Mouse (Mus musculus): ENCODE measurements at regions not wholly inside any gene's neighbourhood (a gene's known extent, or its start where the extent isn't known, plus 50 kb on each side); places are given as distances from the start of the nearest gene placed in this dataset.
"Not testable (repeated sequence)": the region's sequence is repeated elsewhere in the genome, so short reads cannot be mapped to it uniquely, and the experiment has no call there.

DNA sequence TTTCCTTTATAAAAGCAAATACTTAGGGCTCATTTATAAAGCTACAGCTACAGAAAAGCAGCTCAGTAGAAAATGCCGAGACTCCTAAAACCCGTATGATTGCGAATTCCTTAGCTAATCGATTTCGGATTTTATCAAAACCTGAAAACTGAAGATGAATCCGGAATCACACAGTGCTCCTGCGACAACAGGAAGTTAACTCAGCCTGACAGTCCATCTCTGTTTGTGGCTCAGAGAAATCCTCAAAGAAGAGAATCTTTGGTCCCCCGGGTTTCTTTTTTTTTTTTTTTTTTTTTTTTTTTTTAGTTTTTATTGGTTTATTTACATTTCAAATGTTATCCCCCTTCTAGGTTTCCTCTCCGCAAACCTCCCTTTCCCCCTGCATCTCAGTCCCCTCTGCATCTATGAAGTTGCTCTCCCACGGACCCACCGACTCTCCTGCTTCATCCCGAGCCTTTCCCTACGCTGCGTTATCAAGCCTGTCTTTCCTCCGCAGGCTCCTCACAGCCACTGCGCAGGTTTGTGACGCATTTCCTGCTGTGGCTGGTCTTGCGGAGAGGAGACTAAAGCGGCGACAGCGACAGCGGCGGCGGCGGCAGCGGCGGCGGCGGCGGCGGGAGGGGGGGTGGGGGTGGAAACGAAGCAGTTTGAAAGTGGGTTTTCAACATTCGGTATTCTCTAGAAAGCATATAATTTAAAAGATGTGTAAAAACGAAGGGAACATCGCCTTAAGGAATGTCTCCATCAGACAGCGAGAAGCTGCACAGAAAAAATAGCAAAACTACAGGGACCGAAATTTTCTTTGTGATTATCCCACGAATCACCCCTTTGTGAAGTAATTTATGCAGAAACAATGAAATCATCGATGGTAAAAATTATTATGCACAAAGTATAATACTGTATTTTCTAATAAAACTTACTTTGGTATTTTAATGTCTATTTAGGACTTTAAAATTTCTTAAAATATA lies 352.3 kb upstream of the Snrpn start:
- not testable (repeated sequence) for H3K4me1 ChIP-seq (ENCODE audit: control insufficient read depth, insufficient read depth, low read length); H3K9me3 ChIP-seq (ENCODE audit: control insufficient read depth, low read length); H3K9ac ChIP-seq (replicated peaks; ENCODE audit: low read length); H3K27me3 ChIP-seq (ENCODE audit: control insufficient read depth, insufficient read depth, low read length); H3K36me3 ChIP-seq (ENCODE audit: control insufficient read depth, insufficient read depth, low read length)
- Histone ChIP-seq H3K4me3 (replicated peaks; ENCODE audit: low read depth, low read length) (peak overlapping the region; percentile 27), H3K27ac (replicated peaks; ENCODE audit: low read depth, low read length) (peak overlapping the region; percentile 64; the same call in 1 of the 2 replicates), H3K4me2 (ENCODE audit: low read length) (peak overlapping the region; percentile 34)
- DNase-seq (peak; percentile 67), ATAC-seq (ENCODE audit: low FRiP score, low TSS enrichment) (peak; percentile 93)
- WGBS = 19% methylated on average over 39 of the region's 39 CpGs

DNA sequence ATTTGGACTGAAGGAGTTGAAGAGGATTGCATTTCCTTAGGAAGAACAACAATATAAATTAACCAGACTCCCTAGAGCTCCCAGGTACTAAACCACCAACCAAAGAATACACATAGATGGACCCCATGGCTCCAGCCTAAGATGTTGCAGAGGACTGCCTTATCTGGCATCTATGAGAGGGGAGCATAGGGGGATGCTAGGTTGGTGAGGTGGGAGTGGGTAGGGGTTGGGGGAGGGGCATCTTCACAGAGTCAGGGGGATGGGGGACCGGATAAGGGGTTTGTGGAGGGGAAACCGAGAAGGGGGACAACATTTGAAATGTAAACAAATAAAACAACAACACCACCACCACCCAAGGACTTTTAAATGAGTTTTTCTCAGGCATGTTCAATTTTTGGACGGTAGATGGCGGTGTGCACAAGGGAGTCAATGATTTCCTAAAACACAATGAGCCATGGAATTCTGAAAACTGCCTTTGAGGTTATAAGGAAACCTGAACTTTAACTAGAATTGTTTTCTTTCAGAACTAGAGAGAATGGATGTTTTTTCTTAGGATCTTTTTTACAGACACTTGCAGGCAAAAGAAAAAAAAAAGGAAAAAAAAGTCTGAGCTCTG lies 347.9 kb upstream of the Snrpn start:
- H3K27me3 ChIP-seq (ENCODE audit: control insufficient read depth, insufficient read depth, low read length); H3K4me3 ChIP-seq (replicated peaks; ENCODE audit: low read depth, low read length); H3K27ac ChIP-seq (replicated peaks; ENCODE audit: low read depth, low read length); H3K4me1 ChIP-seq (ENCODE audit: control insufficient read depth, insufficient read depth, low read length); H3K9me3 ChIP-seq (ENCODE audit: control insufficient read depth, low read length); H3K9ac ChIP-seq (replicated peaks; ENCODE audit: low read length); ATAC-seq (ENCODE audit: low FRiP score, low TSS enrichment); H3K36me3 ChIP-seq (ENCODE audit: control insufficient read depth, insufficient read depth, low read length); H3K4me2 ChIP-seq (ENCODE audit: low read length): not testable (repeated sequence)
- peak; percentile 60 for DNase-seq
- WGBS = 5% methylated on average over 4 of the region's 4 CpGs

DNA sequence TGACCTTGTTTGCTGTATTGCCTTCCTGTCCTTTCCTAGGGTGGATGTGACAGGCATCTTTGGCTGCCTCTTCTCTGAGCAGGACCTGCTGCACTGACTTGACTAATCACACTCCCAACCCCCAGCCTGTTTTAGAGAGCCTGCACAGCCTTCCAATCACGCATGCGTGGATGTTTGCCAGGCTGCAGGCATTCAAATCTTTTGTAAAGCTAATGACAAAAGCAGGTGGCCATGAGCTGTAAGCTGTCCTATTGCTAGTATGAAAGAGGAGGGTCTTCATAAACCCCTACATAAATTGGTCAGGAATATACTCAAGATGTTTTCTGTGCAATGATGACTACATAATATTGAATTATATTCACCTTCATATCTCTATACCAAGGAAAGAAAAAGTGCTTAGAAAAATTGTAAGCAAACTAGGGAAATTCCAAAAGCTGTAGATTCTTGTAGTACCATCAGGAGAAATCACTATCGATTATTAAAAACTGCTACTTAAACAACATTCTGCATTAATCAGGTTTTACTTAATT lies 310.1 kb upstream of the Snrpn start:
- peak overlapping the region; percentile 84 for H3K27ac ChIP-seq (replicated peaks; ENCODE audit: low read depth, low read length)
- not testable (repeated sequence) for H3K27me3 ChIP-seq (ENCODE audit: control insufficient read depth, insufficient read depth, low read length); H3K4me1 ChIP-seq (ENCODE audit: control insufficient read depth, insufficient read depth, low read length); H3K9ac ChIP-seq (replicated peaks; ENCODE audit: low read length); H3K36me3 ChIP-seq (ENCODE audit: control insufficient read depth, insufficient read depth, low read length); H3K9me3 ChIP-seq (ENCODE audit: control insufficient read depth, low read length)
- H3K4me3 ChIP-seq (replicated peaks; ENCODE audit: low read depth, low read length) = 0 out of 2 replicates have a peak overlapping the region, but pooled peaks have one; percentile 5
- WGBS = 48% methylated on average over 3 of the region's 3 CpGs
- peak; percentile 44 for DNase-seq
- peak overlapping the region; percentile 37; the same call in 1 of the 2 replicates for H3K4me2 ChIP-seq (ENCODE audit: low read length)
- ATAC-seq (ENCODE audit: low FRiP score, low TSS enrichment) = peak; percentile 24; the same call in 1 of the 2 replicates

DNA sequence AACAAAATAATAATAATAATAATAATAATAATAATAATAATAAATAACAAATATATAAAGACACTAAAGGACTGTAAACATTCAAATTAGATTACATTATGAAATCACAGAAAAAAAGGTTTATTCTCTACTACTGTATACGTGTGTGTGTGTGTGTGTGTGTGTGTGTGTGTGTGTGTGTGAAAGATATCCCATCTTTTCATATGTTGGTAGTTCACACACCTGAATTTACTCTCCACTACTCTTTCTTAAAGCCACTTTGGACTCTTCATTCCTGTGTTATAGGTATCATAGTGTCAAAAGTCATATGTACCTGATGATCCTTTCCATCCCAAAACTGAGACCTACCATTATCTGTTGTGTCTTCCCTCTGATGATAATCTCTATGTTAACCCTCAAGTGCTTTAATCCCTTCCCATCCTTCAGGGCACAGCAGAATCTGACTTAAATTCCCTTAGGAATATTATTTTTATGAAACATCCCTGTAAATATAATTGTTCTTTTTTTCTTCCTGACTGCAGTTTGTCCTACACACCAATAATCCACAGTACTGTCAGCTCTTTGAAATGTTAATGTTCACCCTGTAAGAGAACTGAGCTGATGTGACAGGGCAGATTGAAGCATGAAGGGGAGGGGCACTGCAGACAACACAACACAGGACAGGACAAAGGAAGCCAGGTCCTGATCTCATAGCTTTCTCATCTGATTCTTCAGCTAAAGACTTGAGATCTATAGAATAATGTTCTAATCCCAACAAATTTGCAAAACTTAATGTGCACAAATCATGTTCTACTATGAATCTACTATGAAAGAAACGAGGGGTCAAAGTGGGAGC lies 309.4 kb upstream of the Snrpn start:
- H3K9me3 ChIP-seq (ENCODE audit: control insufficient read depth, low read length); H3K4me1 ChIP-seq (ENCODE audit: control insufficient read depth, insufficient read depth, low read length); H3K36me3 ChIP-seq (ENCODE audit: control insufficient read depth, insufficient read depth, low read length); H3K27me3 ChIP-seq (ENCODE audit: control insufficient read depth, insufficient read depth, low read length); H3K9ac ChIP-seq (replicated peaks; ENCODE audit: low read length): not testable (repeated sequence)
- H3K4me3 ChIP-seq (replicated peaks; ENCODE audit: low read depth, low read length) = peak overlapping the region; percentile 5; the same call in 1 of the 2 replicates
- ATAC-seq (ENCODE audit: low FRiP score, low TSS enrichment) (peak; percentile 79; the same call in 1 of the 2 replicates), DNase-seq (peak; percentile 58)
- peak overlapping the region; percentile 37 for H3K4me2 ChIP-seq (ENCODE audit: low read length)
- H3K27ac ChIP-seq (replicated peaks; ENCODE audit: low read depth, low read length) = peak overlapping the region; percentile 84
- WGBS = 46% methylated on average over 2 of the region's 2 CpGs

DNA sequence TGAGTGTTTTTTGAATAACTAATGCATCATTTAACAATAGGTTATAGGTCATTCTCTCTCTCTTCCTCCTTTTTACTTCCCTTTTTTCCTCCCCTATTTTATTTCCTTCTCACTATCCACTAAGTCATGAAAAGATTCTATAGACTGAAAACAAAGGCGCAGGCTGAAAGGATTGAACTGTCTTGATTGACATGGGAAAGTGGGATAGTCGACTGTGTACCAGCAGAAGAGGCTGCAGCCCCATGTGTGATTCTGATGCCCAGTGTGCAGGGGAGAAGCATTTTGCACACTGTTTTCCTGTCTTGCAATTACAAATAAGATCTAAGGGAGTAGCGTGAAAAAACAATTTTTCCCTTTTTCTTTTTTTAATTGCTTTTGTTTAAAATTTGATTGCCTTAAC lies 298.8 kb upstream of the Snrpn start:
- WGBS = 40% methylated on average over 3 of the region's 3 CpGs
- Histone ChIP-seq H3K36me3 (ENCODE audit: control insufficient read depth, insufficient read depth, low read length) (no peaks in the 10 kb centered on the region), H3K4me3 (replicated peaks; ENCODE audit: low read depth, low read length) (no peak overlapping the region), H3K27me3 (ENCODE audit: control insufficient read depth, insufficient read depth, low read length) (no peaks in the 10 kb centered on the region), H3K9me3 (ENCODE audit: control insufficient read depth, low read length) (no peaks in the 10 kb centered on the region), H3K9ac (replicated peaks; ENCODE audit: low read length) (no peak overlapping the region), H3K4me1 (ENCODE audit: control insufficient read depth, insufficient read depth, low read length) (no peaks in the 10 kb centered on the region), H3K27ac (replicated peaks; ENCODE audit: low read depth, low read length) (no peak overlapping the region), H3K4me2 (ENCODE audit: low read length) (no peak overlapping the region)
- DNase-seq = no peak
- ATAC-seq (ENCODE audit: low FRiP score, low TSS enrichment) = no peak

DNA sequence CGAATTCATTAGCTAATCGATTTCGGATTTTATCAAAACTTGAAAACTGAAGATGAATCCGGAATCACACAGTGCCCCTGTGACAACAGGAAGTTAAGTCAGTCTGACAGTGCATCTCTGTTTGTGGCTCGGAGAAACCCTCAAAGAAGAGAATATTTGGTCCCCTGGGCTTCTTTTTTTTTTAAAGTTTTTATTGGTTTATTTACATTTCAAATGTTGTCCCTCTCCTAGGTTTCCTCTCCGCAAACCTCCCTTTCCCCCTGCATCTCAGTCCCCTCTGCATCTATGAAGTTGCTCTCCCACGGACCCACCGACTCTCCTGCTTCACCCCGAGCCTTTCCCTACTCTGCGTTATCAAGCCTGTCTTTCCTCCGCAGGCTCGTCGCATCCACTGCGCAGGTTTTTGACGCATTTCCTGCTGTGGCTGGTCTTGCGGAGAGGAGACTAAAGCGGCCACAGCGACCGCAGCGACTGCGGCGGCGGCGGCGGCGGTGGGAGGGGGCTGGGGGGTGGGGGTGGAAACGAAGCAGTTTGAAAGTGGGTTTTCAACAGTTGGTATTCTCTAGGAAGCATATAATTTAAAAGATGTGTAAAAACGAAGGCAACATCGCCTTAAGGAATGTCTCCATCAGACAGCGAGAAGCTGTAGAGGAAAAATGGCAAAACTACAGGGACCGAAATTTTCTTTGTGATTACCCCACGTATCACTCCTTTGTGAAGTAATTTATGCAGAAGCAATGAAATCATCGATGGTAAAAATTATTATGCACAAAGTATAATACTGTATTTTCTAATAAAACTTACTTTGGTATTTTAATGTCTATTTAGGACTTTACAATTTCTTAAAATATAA lies 251.2 kb upstream of the Snrpn start:
- ATAC-seq (ENCODE audit: low FRiP score, low TSS enrichment) = peak; percentile 89
- H3K4me1 ChIP-seq (ENCODE audit: control insufficient read depth, insufficient read depth, low read length); H3K9me3 ChIP-seq (ENCODE audit: control insufficient read depth, low read length); H3K9ac ChIP-seq (replicated peaks; ENCODE audit: low read length); H3K27me3 ChIP-seq (ENCODE audit: control insufficient read depth, insufficient read depth, low read length); H3K36me3 ChIP-seq (ENCODE audit: control insufficient read depth, insufficient read depth, low read length): not testable (repeated sequence)
- Histone ChIP-seq H3K27ac (replicated peaks; ENCODE audit: low read depth, low read length) (peak overlapping the region; percentile 73), H3K4me2 (ENCODE audit: low read length) (peak overlapping the region; percentile 36), H3K4me3 (replicated peaks; ENCODE audit: low read depth, low read length) (peak overlapping the region; percentile 33)
- WGBS = 18% methylated on average over 33 of the region's 33 CpGs
- DNase-seq = peak; percentile 89

DNA sequence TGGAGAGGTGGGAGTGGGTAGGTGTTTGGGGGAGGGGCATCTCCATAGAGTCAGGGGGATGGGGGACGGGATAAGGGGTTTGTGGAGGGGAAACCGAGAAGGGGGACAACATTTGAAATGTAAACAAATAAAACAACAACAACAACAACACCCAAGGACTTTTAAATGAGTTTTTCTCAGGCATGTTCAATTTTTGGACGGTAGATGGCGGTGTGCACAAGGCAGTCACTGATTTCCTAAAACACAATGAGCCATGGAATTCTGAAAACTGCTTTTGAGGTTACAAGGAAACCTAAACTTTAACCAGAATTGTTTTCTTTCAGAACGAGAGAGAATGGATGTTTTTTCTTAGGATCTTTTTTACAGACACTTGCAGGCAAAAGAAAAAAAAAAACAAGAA lies 246.9 kb upstream of the Snrpn start:
- WGBS = 7% methylated on average over 5 of the region's 5 CpGs
- not testable (repeated sequence) for ATAC-seq (ENCODE audit: low FRiP score, low TSS enrichment); H3K27ac ChIP-seq (replicated peaks; ENCODE audit: low read depth, low read length); H3K9me3 ChIP-seq (ENCODE audit: control insufficient read depth, low read length); H3K9ac ChIP-seq (replicated peaks; ENCODE audit: low read length); H3K4me2 ChIP-seq (ENCODE audit: low read length); H3K4me3 ChIP-seq (replicated peaks; ENCODE audit: low read depth, low read length); H3K4me1 ChIP-seq (ENCODE audit: control insufficient read depth, insufficient read depth, low read length); H3K27me3 ChIP-seq (ENCODE audit: control insufficient read depth, insufficient read depth, low read length); H3K36me3 ChIP-seq (ENCODE audit: control insufficient read depth, insufficient read depth, low read length)
- peak; percentile 58 for DNase-seq

DNA sequence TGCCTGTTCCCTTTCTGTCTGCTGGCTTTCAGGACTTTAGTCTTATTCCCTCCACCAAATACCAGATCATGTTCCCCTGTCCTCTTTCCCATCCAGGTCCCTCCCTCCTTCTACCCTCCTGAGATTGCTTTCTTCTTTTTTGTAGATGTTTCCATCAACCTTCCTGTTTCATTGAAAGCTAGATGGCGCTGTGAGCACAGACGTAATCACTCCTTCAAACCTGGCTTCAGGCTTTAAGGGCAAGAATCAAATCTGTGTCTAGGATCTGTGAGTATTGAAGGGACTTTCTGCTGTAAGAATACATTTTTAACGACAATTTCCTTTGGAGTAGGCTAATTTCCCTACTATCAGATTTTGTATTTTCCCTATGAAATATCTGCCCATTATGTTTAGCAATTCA lies 234.0 kb upstream of the Snrpn start:
- H3K27ac ChIP-seq (replicated peaks; ENCODE audit: low read depth, low read length); ATAC-seq (ENCODE audit: low FRiP score, low TSS enrichment); H3K27me3 ChIP-seq (ENCODE audit: control insufficient read depth, insufficient read depth, low read length); H3K9me3 ChIP-seq (ENCODE audit: control insufficient read depth, low read length); H3K4me3 ChIP-seq (replicated peaks; ENCODE audit: low read depth, low read length); H3K36me3 ChIP-seq (ENCODE audit: control insufficient read depth, insufficient read depth, low read length); H3K9ac ChIP-seq (replicated peaks; ENCODE audit: low read length); H3K4me2 ChIP-seq (ENCODE audit: low read length); H3K4me1 ChIP-seq (ENCODE audit: control insufficient read depth, insufficient read depth, low read length): not testable (repeated sequence)
- 21% methylated on average over 3 of the region's 3 CpGs for WGBS
- peak; percentile 20 for DNase-seq
